Mouse (Mus musculus) limb, embryonic 15.5 days (tissue): Measurements from ENCODE around the gene Rictor. TPM values are rescaled to one million over a fixed set of nuclear protein-coding genes. Genes with fewer than 3 reads are reported as not detected.
"Not testable (repeated sequence)": the region's sequence is repeated elsewhere in the genome, so short reads cannot be mapped to it uniquely, and the experiment has no call there.

Experiments
- ATAC-seq: fragments of 200-750 bp; cut with Nextera tagmentation; 2 replicates; pipeline ENCODE4 v1.8.0; 2017; ENCODE audit warnings: low read depth, moderate TSS enrichment; ENCODE audit not compliant: insufficient number of reproducible peaks, low FRiP score, low TSS enrichment
- H3K27ac ChIP-seq: fragments of 300-500 bp; sonication (generic); 2 replicates; pipeline ENCODE4 v1.5.1; 2015; ENCODE audit warnings: moderate library complexity, mild to moderate bottlenecking, inconsistent platforms
- H3K27me3 ChIP-seq: fragments of 300-500 bp; sonication (generic); 2 replicates; pipeline ENCODE4 v1.6.1; 2015; ENCODE audit warnings: inconsistent platforms
- H3K36me3 ChIP-seq: fragments of 300-500 bp; sonication (generic); 2 replicates; pipeline ENCODE4 v1.6.1; 2015; ENCODE audit warnings: inconsistent platforms
- H3K4me1 ChIP-seq: fragments of 300-500 bp; sonication (generic); 2 replicates; pipeline ENCODE4 v1.6.1; 2015; ENCODE audit warnings: inconsistent platforms
- H3K4me2 ChIP-seq: fragments of 300-500 bp; sonication (generic); 2 replicates; pipeline ENCODE4 v1.6.1; 2015; ENCODE audit warnings: mild to moderate bottlenecking, inconsistent platforms
- H3K4me3 ChIP-seq: fragments of 300-500 bp; sonication (generic); 2 replicates; pipeline ENCODE4 v1.5.1; 2015; ENCODE audit warnings: mild to moderate bottlenecking, inconsistent platforms
- H3K9ac ChIP-seq: fragments of 300-500 bp; sonication (generic); 2 replicates; pipeline ENCODE4 v1.6.1; 2015; ENCODE audit warnings: inconsistent platforms
- H3K9me3 ChIP-seq: fragments of 300-500 bp; sonication (generic); 2 replicates; pipeline ENCODE4 v1.6.1; 2016; ENCODE audit warnings: inconsistent platforms
- WGBS: fragments of 180-500 bp; shearing (Covaris S2); methylation state at CpG from one replicate; pipeline ENCODE4 v1.1.7; 2015; 5-methylcytosine and 5-hydroxymethylcytosine counted together
- polyA plus RNA-seq: library from polyadenylated mRNA; unstranded; fragments of >200 nt; fragmentation: Nextera tagmentation; extraction: Ambion mirVana; gene quantifications from 2 replicates; pipeline ENCODE4 v1.2.1, GENCODE M21; 2015

Rictor gene
- polyA plus RNA-seq, 1 experiment from 2014 or later, result 40.6 TPM

DNA sequence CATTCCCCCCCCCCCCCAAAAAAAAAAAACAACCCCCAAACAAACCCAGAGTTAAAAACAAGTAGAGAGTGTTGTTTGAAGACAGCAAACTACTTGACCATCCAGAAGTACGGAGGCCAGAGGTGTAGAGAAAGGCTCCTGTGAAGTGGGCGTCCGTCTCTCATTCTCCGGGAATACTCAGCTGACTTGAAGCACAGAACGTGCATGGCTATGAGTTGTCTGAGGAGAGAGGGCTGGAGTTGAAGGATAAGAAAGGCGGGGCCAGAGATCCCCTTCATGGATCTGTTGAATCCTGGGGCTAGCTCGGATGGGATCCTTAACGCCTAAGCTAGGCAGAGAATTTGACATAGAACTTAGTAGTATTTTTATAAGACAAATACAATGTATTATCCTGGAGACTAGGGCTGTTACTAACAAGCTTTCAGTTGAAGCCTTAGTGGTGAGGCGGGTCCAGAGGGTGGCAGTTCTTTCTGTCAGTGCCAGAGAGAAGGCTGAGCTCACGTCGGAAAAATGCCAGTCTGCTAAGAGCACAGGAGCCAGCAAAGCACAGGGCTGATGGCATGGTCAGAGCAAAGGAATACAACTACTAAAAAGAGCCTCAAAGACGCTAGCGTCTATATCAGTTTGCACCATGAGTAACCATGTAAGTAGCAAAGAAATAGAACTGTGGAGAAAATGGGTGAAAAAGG lies 34.3 kb downstream of the Rictor start:
- 78% methylated on average over 13 of the region's 13 CpGs for WGBS
- Histone ChIP-seq H3K4me1 (no peaks in the 10 kb centered on the region), H3K4me2 (no peak overlapping the region), H3K4me3 (no peak overlapping the region), H3K27ac (no peak overlapping the region), H3K27me3 (no peaks in the 10 kb centered on the region), H3K36me3 (peaks cover 9% of the 10 kb centered on the region), H3K9me3 (no peaks in the 10 kb centered on the region), H3K9ac (no peak overlapping the region)
- no peak for ATAC-seq

DNA sequence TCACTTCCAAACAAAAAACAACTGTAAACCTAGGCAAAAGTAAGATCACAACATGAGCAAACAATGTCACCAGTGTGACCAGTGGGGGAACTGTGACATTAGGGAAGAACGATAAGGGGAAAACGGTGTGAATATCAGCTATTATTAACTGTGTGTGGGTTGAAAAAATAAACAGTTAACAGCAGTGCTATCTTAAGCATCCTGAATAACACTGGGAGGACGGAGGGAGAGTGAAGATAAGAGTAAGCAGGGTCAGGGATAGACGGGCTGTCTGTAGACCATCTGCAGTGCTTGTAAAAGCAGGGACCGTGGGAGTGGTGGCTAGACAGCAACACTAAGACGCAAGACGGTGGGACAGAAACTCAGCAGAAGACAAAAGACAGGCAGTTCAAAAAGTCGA lies 35.5 kb downstream of the Rictor start:
- no peak overlapping the region for H3K4me2 ChIP-seq
- H3K9ac ChIP-seq, result no peak overlapping the region
- no peaks in the 10 kb centered on the region for H3K4me1 ChIP-seq
- no peak overlapping the region for H3K27ac ChIP-seq
- 33% methylated on average over 8 of the region's 8 CpGs for WGBS
- no peaks in the 10 kb centered on the region for H3K9me3 ChIP-seq
- no peak overlapping the region for H3K4me3 ChIP-seq
- H3K27me3 ChIP-seq, result no peaks in the 10 kb centered on the region
- H3K36me3 ChIP-seq, result peaks cover 17% of the 10 kb centered on the region
- ATAC-seq, result no peak

DNA sequence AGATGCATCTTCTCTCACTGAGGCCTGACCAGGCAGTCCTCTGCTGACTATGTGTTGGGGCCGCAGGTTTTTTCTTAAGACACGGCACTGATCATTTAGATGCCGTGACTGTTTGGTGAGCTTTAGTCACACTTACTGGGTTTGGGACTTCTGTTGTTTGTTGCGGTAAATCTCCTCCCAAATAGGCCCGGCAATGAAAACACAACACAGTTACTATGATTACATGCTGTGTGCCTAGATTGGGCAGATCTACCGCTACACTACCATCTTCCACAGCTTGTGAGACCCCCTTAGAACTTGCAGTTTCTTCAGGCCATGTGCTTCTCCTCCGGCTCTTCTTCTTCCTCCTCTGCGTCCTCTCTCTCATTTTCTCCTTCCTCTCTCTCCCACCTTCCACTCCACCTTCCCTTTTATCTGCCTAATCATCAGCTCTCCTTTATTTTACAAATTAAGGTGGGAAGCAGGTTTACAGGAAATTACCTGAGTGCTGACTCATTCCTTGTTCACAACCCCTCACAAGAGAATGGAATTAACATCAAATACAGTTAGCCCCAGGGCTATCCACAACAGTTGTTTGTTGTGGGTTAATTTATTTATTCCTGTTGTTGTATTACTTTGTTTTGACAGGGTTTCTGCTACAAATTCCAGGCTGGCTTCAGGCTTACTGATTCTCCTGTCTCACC lies 38.3 kb downstream of the Rictor start:
- ATAC-seq, H3K9me3 ChIP-seq, H3K4me3 ChIP-seq, H3K4me1 ChIP-seq, H3K9ac ChIP-seq, H3K27ac ChIP-seq, H3K4me2 ChIP-seq, H3K27me3 ChIP-seq, H3K36me3 ChIP-seq: not testable (repeated sequence)
- WGBS, result 72% methylated on average over 8 of the region's 8 CpGs

DNA sequence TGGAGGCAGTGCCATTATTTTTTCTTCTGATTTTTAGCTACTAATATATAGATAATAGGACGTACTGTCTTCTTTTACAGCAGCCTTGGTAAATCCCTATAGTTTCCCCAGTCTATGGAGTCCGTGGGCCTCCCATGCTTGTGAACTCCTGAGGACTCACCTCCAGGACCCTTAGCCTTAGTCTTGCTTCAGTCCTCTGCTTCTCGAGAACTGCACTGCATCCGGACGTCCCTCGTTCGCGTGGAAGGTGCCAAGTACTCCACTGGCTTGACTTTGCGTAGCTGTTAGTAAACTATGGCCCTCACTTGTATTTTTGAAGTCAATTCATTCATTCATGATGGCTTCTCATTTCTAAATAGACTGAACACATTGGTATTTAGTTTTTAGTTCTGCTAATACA lies 38.8 kb downstream of the Rictor start:
- Histone ChIP-seq H3K9ac (no peak overlapping the region), H3K4me1 (no peaks in the 10 kb centered on the region), H3K27ac (no peak overlapping the region), H3K27me3 (no peaks in the 10 kb centered on the region), H3K4me3 (no peak overlapping the region), H3K9me3 (no peaks in the 10 kb centered on the region), H3K36me3 (peaks cover 10% of the 10 kb centered on the region; the same call in 1 of the 2 replicates), H3K4me2 (no peak overlapping the region)
- 89% methylated on average over 9 of the region's 9 CpGs for WGBS
- ATAC-seq, result no peak

DNA sequence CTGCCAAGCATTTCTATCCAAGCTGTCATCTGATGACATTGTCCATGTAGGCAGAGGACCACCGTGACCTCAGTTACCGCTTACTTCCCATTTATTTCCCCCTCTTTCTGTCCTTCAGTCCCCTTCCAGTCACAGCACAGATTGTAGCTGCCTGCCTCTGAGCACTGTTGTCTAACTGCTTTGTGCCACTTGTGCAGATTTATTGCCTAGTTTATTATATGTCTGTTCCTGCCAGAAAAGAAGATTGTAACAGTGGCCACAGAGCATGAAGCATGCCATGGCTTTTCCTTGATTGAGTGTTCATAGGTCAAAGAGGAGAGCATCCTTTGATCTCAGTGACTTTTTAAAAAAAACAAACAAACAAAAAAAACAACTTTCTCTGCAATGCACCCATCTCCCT lies 46.2 kb downstream of the Rictor start:
- Histone ChIP-seq H3K4me3 (no peak overlapping the region), H3K27ac (no peak overlapping the region), H3K27me3 (no peaks in the 10 kb centered on the region), H3K4me1 (no peaks in the 10 kb centered on the region), H3K4me2 (no peak overlapping the region), H3K9me3 (no peaks in the 10 kb centered on the region), H3K9ac (no peak overlapping the region), H3K36me3 (peaks cover 19% of the 10 kb centered on the region)
- no peak for ATAC-seq
- WGBS, result 83% methylated on average over 2 of the region's 2 CpGs

DNA sequence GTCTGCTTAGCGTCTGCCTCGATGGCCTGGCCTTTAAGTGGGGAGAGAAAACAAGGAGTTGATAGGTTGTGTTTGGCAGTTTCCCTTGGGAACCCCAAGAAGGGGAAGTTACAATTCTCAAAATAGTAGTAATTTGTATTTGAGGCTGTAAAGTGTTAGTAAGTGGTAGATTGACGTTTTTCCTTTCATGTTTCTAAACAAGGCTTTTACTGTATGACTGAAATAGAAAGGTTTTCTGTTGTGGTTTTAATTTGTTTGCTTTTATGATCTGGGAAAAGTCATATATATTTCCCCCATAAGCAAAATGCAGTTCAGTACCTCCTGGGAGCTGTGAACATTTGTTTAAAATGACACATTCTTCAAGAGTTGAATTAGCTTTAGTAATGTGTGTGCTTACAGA lies 64.1 kb downstream of the Rictor start:
- no peaks in the 10 kb centered on the region for H3K27me3 ChIP-seq
- no peak for ATAC-seq
- no peak overlapping the region for H3K4me3 ChIP-seq
- 55% methylated on average over 3 of the region's 3 CpGs for WGBS
- H3K27ac ChIP-seq, result no peak overlapping the region
- no peak overlapping the region for H3K9ac ChIP-seq
- H3K36me3 ChIP-seq, result peaks cover 67% of the 10 kb centered on the region
- no peaks in the 10 kb centered on the region for H3K4me1 ChIP-seq
- H3K9me3 ChIP-seq, result no peaks in the 10 kb centered on the region
- no peak overlapping the region for H3K4me2 ChIP-seq

DNA sequence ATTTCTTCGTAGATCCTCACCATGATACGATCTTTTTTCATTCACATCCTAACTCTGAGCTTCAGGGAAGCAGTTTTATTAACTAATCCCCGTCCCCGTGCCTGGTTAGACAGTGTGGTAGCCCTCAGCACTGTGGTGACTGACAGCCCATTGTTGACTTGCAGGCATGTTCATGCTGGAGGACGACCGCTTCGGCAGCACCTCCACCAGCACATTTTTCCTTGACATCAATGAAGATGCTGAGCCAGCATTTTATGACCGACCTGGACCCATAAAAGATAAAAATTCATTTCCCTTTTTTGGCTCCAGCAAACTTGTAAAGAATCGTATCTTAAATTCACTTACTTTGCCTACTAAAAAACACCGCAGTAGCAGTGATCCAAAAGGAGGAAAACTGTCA lies 78.0 kb downstream of the Rictor start:
- no peak for ATAC-seq
- Histone ChIP-seq H3K9me3 (no peaks in the 10 kb centered on the region), H3K4me2 (no peak overlapping the region), H3K27me3 (no peaks in the 10 kb centered on the region), H3K9ac (no peak overlapping the region), H3K36me3 (peaks cover 63% of the 10 kb centered on the region), H3K4me3 (no peak overlapping the region), H3K4me1 (no peaks in the 10 kb centered on the region), H3K27ac (no peak overlapping the region)
- WGBS, result 77% methylated on average over 10 of the region's 10 CpGs

DNA sequence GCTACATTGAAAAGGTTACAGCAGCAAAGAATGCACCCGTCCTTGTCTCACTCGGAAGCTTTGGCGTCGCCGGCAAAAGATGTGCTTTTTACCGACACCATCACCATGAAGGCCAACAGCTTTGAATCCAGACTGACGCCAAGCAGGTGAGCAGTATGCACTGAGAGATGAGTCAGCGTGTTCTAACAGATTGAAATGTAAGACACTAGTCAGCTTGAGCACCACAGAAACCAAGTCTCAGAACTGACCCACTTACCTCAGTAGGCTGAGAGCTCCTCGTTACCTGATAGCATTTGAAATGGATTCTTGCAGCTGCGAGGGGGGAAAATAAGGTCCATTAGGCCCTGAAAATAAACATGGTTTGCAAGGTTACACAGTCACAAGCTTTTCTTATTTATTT lies 79.1 kb downstream of the Rictor start:
- 92% methylated on average over 10 of the region's 10 CpGs for WGBS
- Histone ChIP-seq H3K4me3 (no peak overlapping the region), H3K27me3 (no peaks in the 10 kb centered on the region), H3K27ac (no peak overlapping the region), H3K9ac (no peak overlapping the region), H3K4me1 (no peaks in the 10 kb centered on the region), H3K4me2 (no peak overlapping the region), H3K9me3 (no peaks in the 10 kb centered on the region), H3K36me3 (peaks cover 65% of the 10 kb centered on the region)
- ATAC-seq, result no peak

DNA sequence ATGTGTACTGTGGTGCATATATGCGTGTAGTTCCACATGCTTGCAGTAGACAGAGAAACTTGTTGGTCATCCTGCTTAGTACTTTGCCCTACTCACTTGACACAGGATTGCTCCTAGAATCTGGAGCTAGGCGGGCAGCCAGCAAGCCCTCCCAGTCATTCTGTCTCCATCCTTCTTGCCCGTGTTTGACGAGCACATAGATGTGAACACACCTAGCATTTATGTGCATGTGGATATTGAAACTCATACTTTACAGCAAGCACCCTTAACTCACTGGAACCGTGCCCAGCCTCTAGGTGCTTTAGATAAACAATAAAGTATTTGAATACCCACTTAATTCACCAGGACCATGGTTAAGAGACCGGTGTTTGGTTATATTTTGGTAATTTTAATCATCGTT lies 81.8 kb downstream of the Rictor start:
- no peak for ATAC-seq
- Histone ChIP-seq H3K9me3 (no peaks in the 10 kb centered on the region), H3K4me2 (no peak overlapping the region), H3K9ac (no peak overlapping the region), H3K4me3 (no peak overlapping the region), H3K27ac (no peak overlapping the region), H3K4me1 (no peaks in the 10 kb centered on the region), H3K36me3 (peaks cover 71% of the 10 kb centered on the region), H3K27me3 (no peaks in the 10 kb centered on the region)
- WGBS, result 71% methylated on average over 7 of the region's 7 CpGs

DNA sequence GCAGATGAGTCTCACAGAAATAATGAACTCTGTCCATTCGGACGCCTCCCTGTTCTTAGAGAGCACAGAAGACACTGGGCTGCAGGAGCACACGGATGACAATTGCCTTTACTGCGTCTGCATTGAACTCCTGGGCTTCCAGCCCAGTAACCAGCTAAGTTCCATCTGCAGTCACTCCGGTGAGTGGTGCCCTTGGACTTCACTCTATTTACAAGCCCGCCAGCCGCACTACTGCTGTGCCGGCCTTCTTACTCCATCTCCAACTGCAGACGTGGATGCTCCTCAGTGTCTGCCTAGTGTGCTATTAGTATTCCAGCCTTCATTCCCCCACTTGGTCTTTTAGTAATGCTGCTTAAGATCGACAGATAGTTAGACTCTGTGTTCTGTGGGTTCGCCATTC lies 83.5 kb downstream of the Rictor start:
- Histone ChIP-seq H3K27me3 (no peaks in the 10 kb centered on the region), H3K9me3 (no peaks in the 10 kb centered on the region), H3K4me1 (no peaks in the 10 kb centered on the region), H3K9ac (no peak overlapping the region), H3K4me2 (no peak overlapping the region), H3K36me3 (peaks cover 76% of the 10 kb centered on the region), H3K4me3 (no peak overlapping the region), H3K27ac (no peak overlapping the region)
- 89% methylated on average over 11 of the region's 11 CpGs for WGBS
- ATAC-seq, result no peak

DNA sequence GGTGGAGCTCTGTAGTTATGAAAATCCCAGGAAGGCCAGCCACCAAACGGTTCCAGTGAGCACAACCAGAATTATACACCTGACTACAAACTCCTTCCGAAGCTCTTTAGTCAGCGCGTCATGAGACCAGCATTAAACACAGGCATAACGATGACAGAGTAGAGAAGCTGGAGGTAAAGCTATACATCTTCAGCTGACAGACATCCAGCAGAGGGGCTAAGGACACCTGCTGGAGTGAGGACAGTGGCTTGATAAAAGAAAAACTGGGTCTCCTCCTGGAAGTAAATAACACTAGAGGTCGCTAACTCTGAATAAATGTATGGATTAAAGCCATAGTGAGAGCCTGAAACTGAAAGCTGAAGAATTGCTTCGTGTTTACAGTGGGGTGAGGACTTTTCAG lies 84.7 kb downstream of the Rictor start:
- Histone ChIP-seq H3K36me3 (peaks cover 76% of the 10 kb centered on the region), H3K9me3 (no peaks in the 10 kb centered on the region), H3K27ac (no peak overlapping the region), H3K9ac (no peak overlapping the region), H3K27me3 (no peaks in the 10 kb centered on the region), H3K4me2 (no peak overlapping the region), H3K4me1 (no peaks in the 10 kb centered on the region), H3K4me3 (no peak overlapping the region)
- ATAC-seq, result no peak
- WGBS, result 86% methylated on average over 7 of the region's 7 CpGs

DNA sequence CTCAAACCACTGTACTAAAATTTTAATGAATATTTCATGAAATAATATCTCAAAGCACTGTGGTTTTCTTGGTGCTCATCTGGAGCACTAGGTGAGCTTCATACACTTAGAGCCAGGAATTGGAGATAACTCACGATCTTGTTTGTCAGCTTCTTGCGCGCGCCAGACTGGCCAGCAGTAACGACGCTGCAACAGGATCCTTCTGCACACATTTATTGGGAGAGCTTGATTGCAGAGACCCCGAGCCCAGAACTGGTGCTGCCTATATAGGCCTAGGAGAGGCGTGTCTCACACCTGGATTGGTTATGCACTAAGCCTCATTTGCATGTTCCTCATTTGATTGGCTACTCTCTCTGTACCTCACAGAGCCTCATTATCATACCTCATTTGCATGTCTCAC lies 93.0 kb downstream of the Rictor start:
- not testable (repeated sequence) for H3K4me2 ChIP-seq, H3K4me3 ChIP-seq, ATAC-seq, H3K9me3 ChIP-seq, H3K4me1 ChIP-seq, H3K27me3 ChIP-seq, H3K9ac ChIP-seq, H3K27ac ChIP-seq
- peaks cover 37% of the 10 kb centered on the region for H3K36me3 ChIP-seq
- 98% methylated on average over 8 of the region's 8 CpGs for WGBS
